Mouse (Mus musculus) adrenal gland, adult 18-20 months (tissue): ENCODE measurements around the gene Gm20825. TPM values are rescaled to one million over a fixed set of nuclear protein-coding genes. Genes with fewer than 3 reads are reported as not detected.
"Not testable (repeated sequence)": the region's sequence is repeated elsewhere in the genome, so short reads cannot be mapped to it uniquely, and the experiment has no call there.

Experiments
- DNase-seq, 2 experiments: peaks; one replicate each; pipeline ENCODE4 v3.0.0; 2021 to 2022; ENCODE audit warnings: low spot score in 2 of 2
- long read RNA-seq, 2 experiments: library from polyadenylated mRNA; stranded (forward); transcript quantifications; one replicate each; pipeline ENCODE4 v2.0.0; 2021
- total RNA-seq, 2 experiments: library from RNA; stranded (reverse); gene quantifications; 1 replicate in 1 of 2; 2 replicates in 1 of 2; pipeline ENCODE4 v1.2.3; 2021

Gene Gm20825
- total RNA-seq, result not detected
- long read RNA-seq, experiment 1, result 0 reads
- long read RNA-seq, experiment 2, result 0 reads

DNA sequence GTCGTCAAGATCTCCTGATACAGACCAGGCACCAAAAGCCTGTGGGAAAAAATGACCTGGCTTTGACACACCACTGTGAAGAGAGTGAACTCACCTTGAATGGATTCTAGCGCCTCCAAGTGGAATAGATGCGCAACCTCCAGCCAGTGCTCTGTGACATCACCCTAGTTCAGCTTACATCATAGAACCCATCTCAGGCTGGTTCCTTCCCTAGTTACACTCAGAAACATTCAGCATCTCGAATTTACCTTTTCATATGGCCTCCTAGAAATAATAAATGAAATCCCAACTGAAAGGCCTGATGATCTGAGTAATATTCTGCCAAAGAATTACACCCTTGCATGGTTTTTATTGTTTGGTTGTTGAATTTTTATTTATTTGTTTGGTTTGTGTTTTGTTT is at the start of gene Gm20825:
Gm20825 (minus strand) TSS at position 101 of the 400 bp plus-strand sequence.
- not testable (repeated sequence) for DNase-seq

Other genes with a start within 250 kb of the Gm20825 start
- not detected for gene Gm29049, start 74.3 kb downstream of the Gm20825 start, total RNA-seq
- not detected for gene Gm20824, start 186.4 kb upstream of the Gm20825 start, total RNA-seq